Mouse (Mus musculus) gastrocnemius, postnatal 10 days (tissue): Measurements from ENCODE around the gene Lysmd2. TPM values are rescaled to one million over a fixed set of nuclear protein-coding genes. Genes with fewer than 3 reads are reported as not detected.
"Not testable (repeated sequence)": the region's sequence is repeated elsewhere in the genome, so short reads cannot be mapped to it uniquely, and the experiment has no call there.

Source experiments
- DNase-seq: peaks from one replicate; pipeline ENCODE4 v3.0.0; 2021; ENCODE audit warnings: mixed read lengths
- total RNA-seq, 2 experiments: library from RNA; stranded (reverse); gene quantifications; 2 replicates each; pipeline ENCODE4 v1.2.3; 2021

The Lysmd2 gene
- total RNA-seq, 2 experiments from 2014 or later = 9.9 to 10.7 TPM

DNA sequence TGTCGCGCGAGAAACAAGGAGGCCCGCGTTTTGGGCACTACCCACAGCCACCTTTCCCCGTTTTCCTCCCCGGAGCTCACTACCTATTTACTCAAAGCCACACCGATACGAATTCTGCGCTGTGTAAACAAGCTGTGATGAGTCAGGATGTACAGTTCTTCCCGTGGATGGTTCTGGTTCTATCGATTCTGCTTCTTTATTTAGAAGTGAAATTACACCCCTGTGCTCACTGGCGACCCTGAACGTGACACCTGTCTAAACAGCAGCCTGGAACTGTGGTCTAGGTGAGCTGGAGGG, 715 bp downstream of the Lysmd2 start:
- no peak for DNase-seq

DNA sequence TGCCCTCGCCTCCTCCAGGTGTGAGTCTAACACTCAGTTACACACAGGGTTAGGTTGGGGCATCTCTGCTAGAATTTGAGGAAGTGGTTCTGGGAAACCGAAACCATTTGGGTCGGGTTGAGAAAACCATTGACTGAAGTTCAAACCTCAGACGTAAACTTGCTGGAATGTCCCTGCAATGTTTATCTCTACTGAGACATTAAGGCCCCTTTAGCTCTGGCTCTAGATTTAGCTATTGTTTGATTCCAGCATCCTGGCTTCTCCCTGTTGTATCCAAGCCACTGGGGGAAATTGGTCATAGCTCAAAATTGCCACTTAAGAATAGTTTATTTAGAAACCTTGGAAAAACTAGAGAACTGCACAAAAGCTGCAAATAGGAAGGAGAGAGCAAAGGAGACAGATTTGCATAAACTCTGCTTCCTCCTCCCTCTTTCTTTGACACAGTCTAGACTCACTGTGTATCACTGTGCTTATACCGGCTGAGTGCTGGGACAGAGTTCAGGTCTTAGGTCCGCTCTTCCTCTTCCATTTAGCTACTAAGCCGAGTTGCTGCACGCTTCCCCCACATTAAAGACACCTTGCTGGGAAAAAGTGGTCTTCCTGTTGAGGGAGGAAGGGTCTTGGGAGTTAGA, 5.4 kb downstream of the Lysmd2 start:
- no peak for DNase-seq

GRCm38 (mm10) chr9:75632111-75632510, 6.6 kb downstream of the Lysmd2 start:
- DNase-seq = no peak

DNA sequence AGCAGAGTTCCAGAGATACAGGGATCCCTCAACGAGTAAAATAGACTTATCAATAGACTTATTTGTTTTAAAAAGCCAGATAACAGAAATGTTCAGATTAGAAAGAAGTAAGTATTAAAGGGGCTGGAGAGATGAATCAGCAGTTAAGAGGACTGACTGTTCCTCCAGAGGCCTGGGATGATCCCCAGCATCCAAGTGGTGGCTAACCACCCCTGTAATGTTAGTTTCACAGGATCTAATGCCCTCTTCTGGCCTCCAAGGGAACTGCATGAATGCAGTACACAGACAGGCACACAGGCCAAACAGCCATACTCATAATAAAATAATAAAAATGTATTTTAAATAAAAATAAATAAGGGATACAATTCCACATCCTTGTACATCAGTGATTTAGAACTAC, 7.4 kb downstream of the Lysmd2 start:
- no peak for DNase-seq

DNA sequence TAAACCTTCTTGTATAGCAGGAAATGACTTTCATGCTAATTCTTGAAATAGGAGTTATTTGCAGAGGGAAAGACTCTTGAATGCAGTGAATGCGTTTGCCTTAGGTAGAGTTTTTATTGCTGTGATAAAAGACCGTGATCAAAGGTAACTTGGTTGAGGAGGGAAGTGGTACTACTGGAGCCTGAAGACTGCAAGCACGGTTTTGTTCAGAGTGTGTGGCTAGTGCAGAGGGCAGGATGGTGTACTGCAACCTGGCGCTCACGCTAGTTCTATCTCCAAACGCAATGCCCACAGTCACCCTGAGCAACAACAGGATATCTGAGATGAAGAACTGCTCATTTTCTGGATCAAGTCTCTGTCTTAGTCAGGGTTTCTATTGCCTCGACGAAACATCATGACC, 8.1 kb downstream of the Lysmd2 start:
- no peak for DNase-seq

GRCm38 (mm10) chr9:75634226-75634625, 8.7 kb downstream of the Lysmd2 start:
- no peak for DNase-seq

DNA sequence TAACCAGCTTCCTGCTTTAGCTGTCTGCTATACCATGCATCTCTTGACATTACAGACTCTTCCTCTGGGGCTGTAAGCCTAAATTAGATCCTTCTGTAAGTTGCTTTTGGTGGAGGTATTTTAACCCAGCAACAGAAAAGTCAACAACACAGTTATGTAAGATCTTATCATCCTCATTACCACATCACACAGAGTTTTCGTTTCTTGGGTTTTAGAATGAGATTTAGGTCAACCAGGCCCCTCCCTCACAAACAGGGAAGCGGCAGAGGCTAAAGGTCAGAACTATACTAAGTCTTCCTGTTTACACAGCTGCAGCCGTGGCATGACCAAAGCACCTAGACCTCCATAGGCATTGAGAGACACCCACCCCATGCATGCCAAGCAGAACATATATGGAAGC, 19.9 kb downstream of the Lysmd2 start:
- no peak for DNase-seq

DNA sequence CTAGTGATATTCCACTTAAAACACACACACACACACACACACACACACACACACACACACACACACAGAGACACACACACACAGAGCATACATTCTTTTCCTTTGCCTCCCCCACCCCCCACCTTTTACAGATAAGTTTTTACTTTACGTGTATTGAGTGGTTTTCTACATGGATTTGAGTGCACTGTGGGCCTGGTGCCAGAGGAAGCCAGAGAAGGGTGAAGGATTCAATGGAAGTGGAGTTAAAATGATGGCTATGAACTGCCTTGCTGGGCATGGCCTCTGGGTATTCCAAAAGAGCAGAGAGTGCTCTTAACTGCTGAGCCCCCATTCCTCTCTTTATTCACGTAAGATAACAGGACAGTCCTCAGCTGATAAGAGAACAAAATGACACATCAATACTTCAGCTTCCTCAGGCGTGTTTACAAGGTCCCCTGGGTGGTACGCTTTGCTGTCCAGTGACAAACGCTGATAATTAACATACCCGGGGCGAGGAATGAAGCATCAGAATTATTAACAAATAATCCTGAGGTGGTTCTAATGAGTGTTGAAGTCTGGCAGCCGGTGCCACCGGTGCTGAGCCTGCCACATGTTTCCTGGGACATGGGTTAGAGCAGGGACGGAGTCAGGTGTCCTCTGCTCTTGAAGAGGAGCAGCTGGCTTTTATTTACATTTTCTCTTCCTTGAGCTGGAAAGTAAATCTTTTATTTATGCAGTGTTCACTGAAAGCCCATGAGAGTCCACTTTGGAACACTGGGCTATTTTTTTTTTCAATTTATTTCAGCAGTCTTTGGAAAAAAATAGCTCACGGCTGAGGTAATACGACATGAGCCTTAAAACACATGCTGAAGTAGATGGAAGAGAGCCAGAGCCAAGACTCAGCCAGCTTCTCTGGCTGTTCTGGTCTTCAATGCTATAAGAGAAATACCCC, 28.7 kb downstream of the Lysmd2 start:
- DNase-seq = peak; percentile 34

DNA sequence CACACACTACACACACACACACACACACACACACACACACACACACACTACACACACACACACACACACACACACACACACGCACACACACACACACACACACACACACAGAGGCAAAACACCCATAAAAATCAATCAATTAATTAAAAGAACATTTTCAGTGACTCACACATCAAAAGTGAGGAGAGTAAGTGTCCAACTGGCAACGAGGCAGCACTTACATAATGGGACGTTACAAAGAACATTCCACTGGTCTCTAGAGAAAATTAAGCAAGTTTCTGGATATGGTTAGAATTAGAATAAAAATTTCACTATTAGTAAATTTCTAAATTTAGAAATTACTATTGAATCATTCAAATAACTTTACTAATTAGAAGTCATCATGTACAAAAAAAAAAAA, 30.9 kb downstream of the Lysmd2 start:
- DNase-seq = not testable (repeated sequence)

- no peak for DNase-seq
Measured at GRCm38 (mm10) chr9:75660917-75661316, 35.4 kb downstream of the Lysmd2 start.

- DNase-seq = no peak
Measured at GRCm38 (mm10) chr9:75665364-75665763, 39.8 kb downstream of the Lysmd2 start.

DNA sequence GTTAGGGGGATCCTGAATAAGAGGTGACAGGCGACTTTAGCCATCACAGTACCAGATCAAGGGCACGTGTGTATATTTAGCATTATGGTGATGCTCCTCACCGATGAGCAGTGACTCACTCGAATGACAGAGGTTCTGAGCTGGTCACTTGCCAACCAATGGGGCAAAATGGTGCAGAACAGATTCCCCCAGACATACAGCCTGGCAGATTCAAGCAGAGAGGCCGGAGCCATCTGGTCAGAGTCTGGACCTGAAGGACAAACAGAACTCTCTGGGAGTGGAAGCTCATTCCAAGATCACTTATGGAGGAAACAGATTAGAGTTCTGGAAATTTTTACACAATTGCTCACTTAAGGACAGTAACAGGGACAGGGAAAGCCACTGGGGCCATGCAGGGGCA, 41.1 kb downstream of the Lysmd2 start:
- DNase-seq = no peak

DNA sequence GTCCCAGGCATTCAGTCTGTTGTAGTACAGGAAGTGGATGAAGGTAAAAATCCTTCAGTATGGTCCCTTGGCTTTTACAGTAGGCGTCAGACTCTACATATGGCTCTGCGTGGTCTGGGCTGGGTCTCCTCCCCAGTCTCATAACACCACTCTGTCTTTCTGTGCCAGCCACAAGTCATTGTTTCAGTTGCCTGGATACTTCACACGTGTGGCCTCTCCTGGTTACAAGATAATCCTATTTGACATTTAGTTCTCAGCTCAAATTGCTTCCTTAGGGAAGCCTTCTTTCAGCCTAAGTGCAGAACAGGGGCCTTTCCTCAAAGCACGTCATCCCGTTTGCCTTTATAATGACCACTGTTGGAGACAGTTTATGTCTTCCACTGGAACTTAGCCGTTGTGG, 47.2 kb downstream of the Lysmd2 start:
- DNase-seq = no peak

DNA sequence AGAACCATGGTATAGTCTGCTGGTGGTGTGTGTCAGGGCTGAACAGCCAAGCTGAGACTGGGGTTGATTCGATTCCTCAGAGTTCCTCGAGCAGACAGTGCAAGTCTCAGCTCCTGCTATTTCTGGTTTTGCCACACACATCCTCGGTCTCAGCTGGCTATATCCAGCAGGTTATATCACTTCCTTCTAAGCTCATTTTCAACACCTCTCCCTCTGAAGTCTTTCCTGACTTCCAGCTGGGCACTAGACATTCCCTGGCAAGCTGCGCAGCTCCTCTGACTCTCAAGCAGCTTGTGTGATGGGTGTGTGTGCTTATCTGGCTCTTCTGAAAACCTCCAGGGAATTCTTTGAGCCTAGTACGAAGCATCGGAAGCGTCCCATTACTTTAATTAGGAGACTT, 50.7 kb downstream of the Lysmd2 start:
- no peak for DNase-seq

- DNase-seq = no peak
Measured at GRCm38 (mm10) chr9:75678341-75678740, 52.8 kb downstream of the Lysmd2 start.

GRCm38 (mm10) chr9:75679629-75680028, 54.1 kb downstream of the Lysmd2 start:
- DNase-seq = no peak

DNA sequence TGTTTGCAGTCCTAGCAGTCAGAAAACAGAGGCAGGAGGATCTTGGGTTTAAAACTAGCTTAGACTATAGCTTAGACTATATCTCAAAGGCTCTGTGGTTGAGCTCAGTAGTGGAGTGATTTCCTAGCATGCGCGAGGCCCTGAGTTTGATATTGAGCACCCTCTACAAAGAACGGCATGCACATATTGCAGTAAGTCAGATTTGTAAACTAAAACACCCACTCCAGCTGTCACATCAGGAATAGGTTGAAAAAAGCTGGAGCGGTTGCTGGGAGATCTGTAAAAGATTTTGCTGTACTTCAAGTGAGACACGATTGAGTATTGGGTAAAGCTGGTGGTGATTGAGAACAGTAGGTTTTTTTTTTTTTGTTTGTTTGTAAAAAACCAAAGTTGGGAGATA, 55.1 kb downstream of the Lysmd2 start:
- DNase-seq = no peak

DNA sequence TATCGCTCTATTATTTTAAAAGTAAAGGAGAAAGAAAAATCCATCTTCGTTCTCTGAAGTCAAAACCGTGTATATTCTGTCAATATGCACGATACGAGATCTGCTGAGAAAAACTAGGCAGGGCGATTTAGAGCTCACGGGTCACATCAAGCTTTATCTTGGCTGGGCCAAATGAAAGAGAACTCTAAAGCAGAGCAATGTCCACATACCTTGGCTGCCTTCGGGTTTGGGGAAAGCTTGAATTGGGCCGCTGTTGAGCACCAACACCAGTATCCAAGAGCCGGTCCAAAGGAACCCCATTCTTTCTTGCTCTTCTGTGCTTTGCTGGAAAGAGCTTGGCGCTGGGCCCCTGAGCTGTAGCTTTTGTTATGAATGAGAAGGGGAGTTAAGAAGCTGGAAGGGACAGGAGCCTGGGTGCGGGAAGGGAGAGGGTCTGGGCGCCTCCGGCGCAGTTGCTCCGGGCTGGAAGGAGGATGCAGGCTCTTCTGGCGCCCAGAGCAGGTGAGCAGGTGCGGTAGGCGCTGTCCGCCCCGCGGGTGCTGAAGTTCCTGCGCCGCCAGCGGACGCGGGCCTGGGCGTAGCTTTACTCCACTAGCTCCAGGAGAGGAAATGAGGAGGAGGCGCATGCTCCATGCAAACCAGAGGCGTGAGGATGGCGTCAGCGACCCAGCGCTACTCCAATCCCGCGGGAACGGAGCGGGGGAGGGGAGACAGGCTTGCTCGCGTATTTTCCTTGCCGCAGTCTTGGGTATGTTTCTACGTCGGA, 58.1 kb downstream of the Lysmd2 start, which contains the start of gene Scg3:
Scg3 (minus strand) TSS at position 631 of the 766 bp plus-strand sequence.
- peak; percentile 75 for DNase-seq

GRCm38 (mm10) chr9:75684292-75684691, 58.8 kb downstream of the Lysmd2 start:
- no peak for DNase-seq

GRCm38 (mm10) chr9:75684772-75685171, 59.2 kb downstream of the Lysmd2 start:
- DNase-seq = no peak
